Mouse (Mus musculus) limb, embryonic 12.5 days (tissue): Measurements from ENCODE around the gene Ssxb6. TPM values are rescaled to one million over a fixed set of nuclear protein-coding genes. Genes with fewer than 3 reads are reported as not detected.
"Not testable (repeated sequence)": the region's sequence is repeated elsewhere in the genome, so short reads cannot be mapped to it uniquely, and the experiment has no call there.

ENCODE experiments used
- ATAC-seq: fragments of 200-750 bp; cut with Nextera tagmentation; 2 replicates; pipeline ENCODE4 v1.8.0; 2017; ENCODE audit warnings: low read depth, moderate TSS enrichment; ENCODE audit not compliant: insufficient number of reproducible peaks, insufficient read depth, low FRiP score, low TSS enrichment
- H3K27ac ChIP-seq: fragments of 300-500 bp; sonication (generic); 2 replicates; pipeline ENCODE4 v1.5.1; 2016; ENCODE audit warnings: mild to moderate bottlenecking, moderate library complexity
- H3K27me3 ChIP-seq: fragments of 300-500 bp; sonication (generic); 2 replicates; pipeline ENCODE4 v1.6.1; 2016; ENCODE audit warnings: mild to moderate bottlenecking, moderate library complexity
- H3K36me3 ChIP-seq: fragments of 300-500 bp; sonication (generic); 2 replicates; pipeline ENCODE4 v1.6.1; 2016; ENCODE audit warnings: mild to moderate bottlenecking, moderate library complexity
- H3K4me1 ChIP-seq: fragments of 300-500 bp; sonication (generic); replicated peaks from 2 replicates; pipeline ENCODE4 v1.6.1; 2016
- H3K4me2 ChIP-seq: fragments of 300-500 bp; sonication (generic); 2 replicates; pipeline ENCODE4 v1.6.1; 2016; ENCODE audit warnings: mild to moderate bottlenecking, moderate library complexity
- H3K4me3 ChIP-seq: fragments of 300-500 bp; sonication (generic); replicated peaks from 2 replicates; pipeline ENCODE4 v1.5.1; 2016; ENCODE audit warnings: mild to moderate bottlenecking
- H3K9ac ChIP-seq: fragments of 300-500 bp; sonication (generic); replicated peaks from 2 replicates; pipeline ENCODE4 v1.6.1; 2016; ENCODE audit warnings: mild to moderate bottlenecking, moderate library complexity
- H3K9me3 ChIP-seq: fragments of 300-500 bp; sonication (generic); 2 replicates; pipeline ENCODE4 v1.6.1; 2016; ENCODE audit warnings: mild to moderate bottlenecking, moderate library complexity
- WGBS: fragments of 180-500 bp; shearing (Covaris S2); methylation state at CpG from one replicate; pipeline ENCODE4 v1.1.7; 2016; 5-methylcytosine and 5-hydroxymethylcytosine counted together
- polyA plus RNA-seq: library from polyadenylated mRNA; unstranded; fragments of >200 nt; fragmentation: Nextera tagmentation; extraction: Ambion mirVana; gene quantifications from 2 replicates; pipeline ENCODE4 v1.2.1, GENCODE M21; 2016

Gene Ssxb6
- polyA plus RNA-seq = not detected in 2 replicates

DNA sequence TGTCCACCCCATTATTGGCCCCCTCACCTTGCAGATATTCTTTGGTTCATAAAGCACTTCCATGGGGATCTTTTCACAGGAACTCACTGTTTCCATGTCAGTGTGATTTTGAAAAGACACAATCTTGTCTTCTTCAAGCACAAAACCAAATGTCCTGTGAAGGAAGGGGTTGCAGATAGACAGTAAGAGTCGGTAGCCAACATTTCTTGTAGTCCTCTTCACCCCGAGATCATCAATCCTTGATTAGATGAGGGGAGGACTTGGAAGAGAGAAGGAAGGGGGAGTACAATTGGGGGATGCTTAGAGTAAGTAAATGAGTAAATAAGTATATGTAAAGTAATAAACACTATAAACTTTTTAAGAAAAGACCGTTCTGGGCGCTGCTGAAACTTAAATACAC lies at the start of gene Ssxb6:
TSS of gene Ssxb6 (minus strand) at position 101 of the 400 bp plus-strand sequence.
- H3K9me3 ChIP-seq, H3K4me2 ChIP-seq, H3K27me3 ChIP-seq, ATAC-seq, H3K27ac ChIP-seq, H3K4me1 ChIP-seq, H3K4me3 ChIP-seq, H3K9ac ChIP-seq, H3K36me3 ChIP-seq: not testable (repeated sequence)
- WGBS = 75% methylated on average over 4 of the region's 4 CpGs

DNA sequence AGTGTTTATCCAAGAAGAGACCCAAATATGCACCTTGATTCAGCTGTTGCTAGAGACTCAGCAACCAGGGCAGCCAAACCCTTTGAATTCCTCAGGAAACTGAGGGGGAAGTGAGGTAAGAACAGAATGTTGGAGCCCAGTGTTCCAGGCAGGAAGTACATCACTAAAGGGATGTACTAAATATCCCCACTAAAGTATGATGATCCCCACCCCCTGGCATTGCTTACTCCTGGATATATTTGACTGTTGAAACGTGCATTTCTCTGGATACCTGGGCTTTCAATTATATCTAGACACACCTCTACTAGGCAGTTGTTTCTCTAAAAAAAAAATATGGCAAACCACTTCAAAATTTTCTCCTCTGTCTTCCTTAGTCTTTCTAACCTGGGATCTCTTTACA lies 43.7 kb upstream of the Ssxb6 start, which contains the start of gene Ssxb3:
TSS of gene Ssxb3 (minus strand) at position 101 of the 400 bp plus-strand sequence.
- not testable (repeated sequence) for H3K9ac ChIP-seq, H3K27me3 ChIP-seq, H3K4me1 ChIP-seq, H3K27ac ChIP-seq, H3K4me2 ChIP-seq, H3K9me3 ChIP-seq, H3K4me3 ChIP-seq, H3K36me3 ChIP-seq, ATAC-seq
- 16% methylated on average over 1 of the region's 1 CpGs for WGBS

DNA sequence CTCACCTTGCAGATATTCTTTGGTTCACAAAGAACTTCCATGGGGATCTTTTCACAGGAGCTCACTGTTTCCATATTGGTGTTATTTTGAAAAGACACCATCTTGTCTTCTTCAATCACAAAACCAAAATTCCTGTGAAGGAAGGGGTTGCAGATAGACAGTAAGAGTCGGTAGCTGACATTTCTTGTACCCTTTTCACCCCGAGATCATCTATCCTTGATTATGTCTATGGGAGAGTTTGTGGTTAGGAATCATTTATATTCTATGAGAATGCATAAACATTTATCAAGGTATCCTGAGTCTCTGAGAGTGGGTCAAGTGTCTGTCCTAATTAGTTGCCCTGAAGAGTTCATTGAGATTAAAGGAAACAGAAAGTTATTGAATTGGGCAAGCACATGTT lies 23.2 kb downstream of the Ssxb6 start, which contains the start of gene Gm14459:
TSS of gene Gm14459 (minus strand) at position 101 of the 400 bp plus-strand sequence.
- H3K27me3 ChIP-seq = no peaks in the 10 kb centered on the region
- no peak within 1 kb of the TSS for H3K27ac ChIP-seq
- H3K9me3 ChIP-seq = peaks cover 4% of the 10 kb centered on the region; the same call in 1 of the 2 replicates
- no peak for ATAC-seq
- H3K36me3 ChIP-seq = no peaks in the 10 kb centered on the region
- H3K4me2 ChIP-seq = no peak within 1 kb of the TSS
- no peak within 1 kb of the TSS for H3K4me3 ChIP-seq
- WGBS = 84% methylated on average over 2 of the region's 2 CpGs
- H3K4me1 ChIP-seq = no peaks in the 10 kb centered on the region
- H3K9ac ChIP-seq = no peak within 1 kb of the TSS

Other genes starting within 250 kb of the Ssxb6 start
- gene Ssxb10, start 220.8 kb downstream of the Ssxb6 start, polyA plus RNA-seq = not detected in 2 replicates
- not detected in 2 replicates for gene Ssxb9, start 181.3 kb downstream of the Ssxb6 start, polyA plus RNA-seq
- gene Ssxb1, start 134.9 kb downstream of the Ssxb6 start, polyA plus RNA-seq = not detected in 2 replicates
- not detected in 2 replicates for gene Ssxb2, start 86.5 kb downstream of the Ssxb6 start, polyA plus RNA-seq
- gene Gm14459, start 23.3 kb downstream of the Ssxb6 start, polyA plus RNA-seq = not detected in 2 replicates
- not detected in 2 replicates for gene Ssxb3, start 43.6 kb upstream of the Ssxb6 start, polyA plus RNA-seq
- not detected in 2 replicates for gene Ssxb8, start 142.6 kb upstream of the Ssxb6 start, polyA plus RNA-seq
- not detected in 2 replicates for gene Ssx9, start 200.2 kb upstream of the Ssxb6 start, polyA plus RNA-seq